Mouse (Mus musculus) thymus, postnatal 4 days (tissue): ENCODE data around the gene Ankrd27.

Source experiments
- DNase-seq: peaks from one replicate; pipeline ENCODE4 v3.0.0; 2021

Ankrd27 gene

GRCm38 (mm10) chr7:35584068-35584785 is 1.8 kb upstream of the Ankrd27 start:
- DNase-seq, result no peak

GRCm38 (mm10) chr7:35584786-35585190 is 1.3 kb upstream of the Ankrd27 start:
- peak; percentile 73 for DNase-seq

DNA sequence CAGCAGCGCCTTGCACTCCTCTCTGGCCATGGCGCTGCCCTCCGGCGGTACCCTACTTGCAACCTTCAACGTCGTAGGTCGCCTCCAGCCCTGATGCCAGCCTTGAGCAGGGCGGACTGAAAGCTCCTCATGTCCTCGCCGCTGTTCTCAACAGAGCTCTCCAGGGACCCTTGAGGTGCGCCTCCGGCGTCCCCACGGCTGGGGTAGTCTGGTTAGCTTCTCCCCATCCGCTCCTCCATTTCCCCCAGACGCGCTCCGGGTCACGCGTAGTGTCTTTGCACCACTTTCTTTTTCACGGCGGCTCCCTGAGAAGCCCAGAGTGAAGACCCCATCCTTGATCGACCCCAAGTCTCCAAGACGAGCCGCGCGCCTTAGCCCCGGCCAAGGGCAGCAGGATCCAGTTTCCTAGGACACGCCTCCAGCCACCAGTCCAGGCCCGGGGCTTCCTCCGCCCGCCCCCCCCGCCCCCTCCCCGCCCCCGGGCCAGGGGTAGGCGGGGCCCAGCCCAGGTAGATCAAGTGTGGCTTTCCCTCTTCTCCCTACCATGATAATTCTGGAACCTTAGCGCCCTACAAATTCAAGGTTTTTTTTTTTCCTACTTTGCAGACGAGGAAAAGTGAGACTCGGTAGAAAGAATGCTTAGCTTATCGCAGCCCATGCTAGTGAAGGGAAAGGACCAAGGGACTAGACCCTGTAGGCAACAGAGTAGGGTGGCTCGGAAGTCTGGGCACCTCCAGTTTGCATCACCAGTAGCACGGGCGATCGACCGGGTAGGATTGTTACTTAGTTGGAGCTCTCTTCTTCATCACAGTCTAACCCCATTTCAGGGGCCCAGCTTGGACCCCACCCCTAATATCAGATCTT is 621 bp upstream of the Ankrd27 start, which contains the start of gene Rgs9bp:
Gene Rgs9bp, minus strand, starts transcription at position 392 of the 864 bp plus-strand sequence.
- DNase-seq, result peak; percentile 69

DNA sequence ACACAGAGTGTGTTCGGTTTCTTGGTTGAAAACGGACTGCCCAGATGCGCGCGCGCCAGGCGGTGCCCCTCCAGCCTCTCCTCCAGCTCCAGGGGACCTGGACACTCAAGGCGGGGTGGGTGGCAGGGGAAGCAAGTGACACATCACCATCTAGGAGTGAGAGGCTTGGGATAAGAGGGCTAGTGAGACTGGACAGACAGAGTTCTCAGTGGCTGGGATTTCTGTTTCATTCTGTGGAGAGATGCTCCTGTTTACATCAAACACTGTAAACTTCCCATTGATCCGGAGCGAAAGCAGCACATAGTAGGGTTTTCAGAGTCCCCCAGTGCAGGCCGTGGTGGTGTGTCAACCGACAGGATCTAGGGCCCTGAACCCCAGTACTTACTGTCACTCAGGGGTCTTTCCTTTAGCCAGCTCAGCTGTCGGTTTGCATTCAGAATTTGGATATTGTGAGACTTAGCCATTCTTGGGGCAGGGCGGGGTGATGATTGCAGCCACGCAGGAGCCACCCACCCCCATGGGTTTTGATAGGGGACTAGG is 932 bp downstream of the Ankrd27 start:
- no peak for DNase-seq

- DNase-seq, result no peak
These were observed 1.7 kb downstream of the Ankrd27 start for GRCm38 (mm10) chr7:35587728-35588127.

DNA sequence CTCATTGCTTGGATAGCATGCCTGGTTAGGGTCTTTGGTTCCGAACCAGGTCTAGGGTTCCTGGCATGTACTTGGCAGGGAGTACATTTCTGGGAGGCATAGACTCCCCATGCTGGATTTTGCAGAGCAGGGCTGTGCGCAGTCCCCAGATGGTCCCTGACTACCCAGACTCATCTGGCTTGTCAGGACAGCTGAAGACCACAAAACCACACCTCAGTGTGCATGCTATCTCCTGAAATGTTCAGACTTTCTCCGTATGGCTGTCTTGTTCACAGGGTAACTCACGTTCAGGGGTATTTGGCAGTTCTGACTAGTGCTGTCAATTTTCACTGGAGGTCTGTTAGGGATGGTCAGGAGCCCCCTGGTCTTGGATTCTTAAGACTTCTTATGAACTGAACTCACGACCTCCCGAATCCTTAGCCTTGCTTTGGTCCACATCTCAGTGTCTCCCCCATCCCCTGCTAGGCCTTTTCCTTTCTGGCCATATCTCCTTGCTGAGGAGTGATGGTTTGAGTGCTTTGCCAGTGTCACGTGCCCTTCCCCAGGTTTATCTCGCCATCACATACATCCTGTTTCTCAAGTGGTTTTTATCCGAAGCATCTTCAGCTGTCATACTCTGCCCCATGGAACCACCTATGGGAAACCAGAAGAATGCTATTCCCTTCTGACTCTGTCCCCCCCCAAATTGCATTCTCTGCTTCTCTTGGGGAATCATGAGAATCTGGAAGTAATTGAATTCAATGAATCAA is 2.8 kb downstream of the Ankrd27 start:
- no peak for DNase-seq

DNA sequence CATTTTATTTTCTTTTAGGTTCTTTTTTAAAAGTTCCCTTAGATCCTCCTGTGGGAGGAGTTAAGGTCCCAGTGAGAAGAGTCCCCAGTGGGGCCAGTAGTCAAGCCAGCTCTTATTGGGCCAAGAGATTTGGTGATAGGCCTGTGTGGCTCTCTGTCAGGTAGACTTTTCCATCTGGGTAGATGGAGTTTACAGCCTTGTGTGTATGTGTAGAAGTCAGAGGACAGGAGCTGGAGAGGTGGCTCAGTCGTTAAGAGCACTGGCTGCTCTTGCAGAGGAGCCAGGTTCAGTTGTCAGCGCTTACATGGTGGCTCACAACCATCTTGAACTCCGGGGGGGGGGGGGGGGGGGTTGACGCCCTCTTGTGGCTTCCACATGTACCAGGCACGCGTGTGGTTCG is 3.4 kb downstream of the Ankrd27 start:
- DNase-seq, result no peak

DNA sequence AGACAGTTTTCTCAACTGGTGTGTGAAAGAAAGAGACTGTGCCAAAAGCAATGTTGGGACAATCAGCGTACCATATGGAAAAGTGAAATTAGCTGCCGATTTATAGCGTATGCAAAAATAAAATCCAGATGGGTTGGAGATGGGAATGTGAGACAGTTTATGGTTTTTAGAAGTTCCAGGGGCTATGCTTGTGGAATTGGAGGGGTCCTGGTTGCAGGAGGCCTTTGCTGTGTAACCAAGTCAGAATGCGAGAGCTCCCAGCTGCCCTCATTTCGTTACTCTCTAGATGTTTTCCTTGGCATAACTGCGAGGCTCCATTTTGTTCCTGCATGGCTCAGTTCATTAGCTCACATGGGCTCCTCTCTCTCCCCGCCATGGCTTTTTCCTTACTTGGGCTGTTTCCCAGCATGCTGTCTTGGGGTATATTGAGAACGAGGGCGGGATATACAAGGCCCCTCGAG is 4.7 kb downstream of the Ankrd27 start:
- DNase-seq, result no peak

- no peak for DNase-seq
These were observed 8.3 kb downstream of the Ankrd27 start for GRCm38 (mm10) chr7:35594311-35594710.

DNA sequence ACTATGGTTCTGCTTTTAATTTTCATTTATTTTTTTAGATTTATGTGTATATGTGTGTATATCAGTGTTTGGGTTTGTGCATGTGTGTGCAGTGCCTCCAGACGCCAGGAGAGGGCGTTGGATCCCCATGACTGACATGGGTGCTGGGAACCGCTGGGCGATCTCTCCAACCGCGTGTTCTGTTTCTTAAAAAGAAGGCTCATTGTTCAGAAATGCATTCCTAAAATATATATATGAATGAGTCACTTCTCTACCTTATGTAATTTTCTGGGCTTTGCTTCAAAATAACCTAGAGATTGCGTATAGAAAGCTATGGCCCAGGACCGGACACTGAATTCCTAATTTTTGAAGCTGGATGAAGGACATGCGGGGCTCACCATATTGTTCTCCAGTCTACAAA is 13.4 kb downstream of the Ankrd27 start:
- DNase-seq, result no peak

DNA sequence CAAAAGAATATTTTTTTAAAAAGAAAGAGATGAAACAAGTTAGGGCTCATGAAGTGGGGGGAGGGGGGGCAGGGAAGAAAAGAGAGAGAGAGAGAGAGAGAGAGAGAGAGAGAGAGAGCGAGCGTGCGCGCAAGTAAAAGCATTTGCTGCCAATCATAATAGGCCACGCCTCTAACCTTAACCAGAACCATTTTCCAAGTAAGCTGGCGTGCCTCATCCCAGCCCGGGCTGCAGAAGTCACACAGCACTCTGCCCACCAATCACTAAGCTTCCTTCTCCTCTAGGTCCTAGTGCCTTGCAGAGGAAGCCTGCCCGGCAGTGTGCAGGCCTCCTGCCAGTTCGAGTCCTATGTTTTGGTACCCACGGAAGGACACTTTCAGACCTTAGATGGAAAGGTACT is 14.0 kb downstream of the Ankrd27 start:
- DNase-seq, result no peak

DNA sequence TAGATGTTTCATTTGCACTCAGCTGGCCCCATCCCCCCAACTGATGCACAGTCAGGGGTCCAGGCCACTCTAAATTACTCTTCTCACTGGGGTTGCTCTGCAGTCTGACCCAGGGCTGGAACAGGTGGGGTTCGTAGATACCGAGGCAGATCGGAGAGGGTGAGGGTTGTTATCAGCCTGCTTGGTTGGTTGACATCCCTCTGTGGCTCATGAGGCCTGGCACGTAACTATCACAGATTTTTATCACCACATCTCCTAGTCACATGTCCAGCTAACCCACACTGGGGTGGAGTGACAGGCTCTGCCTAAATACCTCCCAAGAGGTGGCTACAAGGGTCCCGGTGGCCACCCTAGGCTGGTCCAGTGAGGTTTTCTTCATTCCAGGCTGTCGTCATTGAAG is 15.1 kb downstream of the Ankrd27 start:
- no peak for DNase-seq

DNA sequence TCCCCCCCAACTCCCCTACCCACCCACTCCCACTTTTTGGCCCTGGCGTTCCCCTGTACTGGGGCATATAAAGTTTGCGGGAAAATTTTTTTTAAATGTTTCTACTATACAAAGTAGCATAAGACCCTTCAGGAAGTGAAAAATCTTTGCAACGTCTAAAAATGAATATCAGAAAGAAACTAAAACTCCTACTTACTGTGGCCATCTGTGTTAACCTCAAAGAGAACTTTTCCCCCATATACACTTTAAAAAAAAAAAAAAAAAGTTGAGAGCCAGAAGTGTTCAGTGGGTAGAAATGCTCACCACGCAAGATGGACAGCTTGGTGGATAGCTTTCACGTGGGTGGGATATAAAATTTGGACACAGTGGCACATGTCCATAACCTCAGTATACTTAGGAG is 16.7 kb downstream of the Ankrd27 start:
- no peak for DNase-seq

DNA sequence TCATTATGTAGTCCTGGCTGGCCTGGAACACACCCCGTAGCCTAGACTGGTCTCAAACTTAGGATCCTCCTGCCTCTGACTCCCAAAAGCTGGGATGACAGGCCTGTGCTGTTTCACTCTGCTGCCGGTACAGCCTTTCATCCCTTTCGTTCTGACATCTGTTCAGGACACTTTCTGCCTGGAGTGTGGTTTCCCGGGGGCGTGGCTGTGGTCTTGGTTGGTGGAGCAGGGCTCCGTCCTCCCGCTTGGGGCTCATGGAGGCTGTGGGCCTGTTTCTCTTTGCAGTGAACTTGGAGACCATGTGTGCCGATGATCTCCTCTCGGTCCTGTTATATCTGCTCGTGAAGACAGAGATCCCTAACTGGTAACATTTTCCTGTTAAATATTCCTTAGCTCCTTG is 20.8 kb downstream of the Ankrd27 start:
- DNase-seq, result no peak

GRCm38 (mm10) chr7:35609245-35609644 is 23.2 kb downstream of the Ankrd27 start:
- no peak for DNase-seq

- no peak for DNase-seq
These were observed 31.5 kb downstream of the Ankrd27 start for GRCm38 (mm10) chr7:35617513-35617912.

DNA sequence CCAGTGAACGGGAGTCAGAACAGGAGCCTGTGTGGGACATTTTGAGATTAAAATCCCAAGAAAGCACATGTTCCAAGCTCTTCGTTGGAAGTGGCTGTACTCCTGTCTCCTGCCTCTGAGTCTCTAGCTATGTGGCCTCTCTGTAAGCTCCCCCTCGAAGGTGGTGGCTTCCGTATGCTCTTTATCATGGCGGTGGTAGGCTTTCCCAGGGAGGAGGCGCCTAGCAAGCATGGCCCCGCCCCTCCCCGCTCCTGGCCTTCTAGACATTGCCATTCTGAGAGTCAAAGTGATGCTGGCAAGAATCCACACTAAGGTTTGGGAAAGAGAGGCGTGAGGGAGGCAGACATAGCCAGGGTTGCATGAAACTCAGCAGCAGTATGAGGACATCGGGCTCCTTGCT is 36.6 kb downstream of the Ankrd27 start:
- no peak for DNase-seq

DNA sequence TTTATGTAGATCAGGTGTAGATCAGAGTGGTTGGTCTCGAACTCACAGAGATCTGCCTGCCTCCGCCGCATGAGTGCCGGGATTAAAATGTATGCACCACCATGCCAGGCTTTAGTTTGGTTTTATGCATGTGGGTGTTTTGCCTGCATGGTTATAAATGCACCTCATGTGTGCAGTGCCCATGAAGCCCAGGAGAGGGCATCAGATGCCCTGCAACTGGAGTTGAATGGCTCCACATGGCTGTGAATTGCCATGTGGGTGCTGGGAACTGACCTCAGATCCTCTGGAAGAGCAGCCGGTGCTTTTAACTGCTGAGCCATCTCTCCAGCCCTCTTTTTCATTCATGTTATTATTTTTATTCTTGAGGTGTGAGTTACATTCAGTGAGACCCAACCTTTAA is 40.0 kb downstream of the Ankrd27 start:
- no peak for DNase-seq

GRCm38 (mm10) chr7:35627371-35627770 is 41.3 kb downstream of the Ankrd27 start:
- DNase-seq, result no peak

- peak; percentile 73 for DNase-seq
These were observed 42.5 kb downstream of the Ankrd27 start for GRCm38 (mm10) chr7:35628496-35628895.

GRCm38 (mm10) chr7:35636229-35636628 is 50.2 kb downstream of the Ankrd27 start:
- peak; percentile 75 for DNase-seq

- DNase-seq, result no peak
These were observed 50.8 kb downstream of the Ankrd27 start for GRCm38 (mm10) chr7:35636874-35637273.

GRCm38 (mm10) chr7:35640072-35640471 is 54.0 kb downstream of the Ankrd27 start:
- DNase-seq, result no peak
